Mouse (Mus musculus) granulocyte monocyte progenitor cell, adult 5-6 weeks (primary cell): ENCODE measurements around the gene Ptgfrn. TPM values are rescaled to one million over a fixed set of nuclear protein-coding genes. Genes with fewer than 3 reads are reported as not detected.

Experiments used
- ATAC-seq: replicated peaks from 2 replicates; pipeline ENCODE4 v1.8.0; 2016; ENCODE audit warnings: mild to moderate bottlenecking, moderate TSS enrichment, inconsistent platforms; ENCODE audit not compliant: poor library complexity, severe bottlenecking
- total RNA-seq, 2 experiments: library from RNA; stranded (forward) in 1 of 2; stranded (reverse) in 1 of 2; fragments of 200-712, 200-1000 nt in 1 of 2; fragments of >200 nt in 1 of 2; fragmentation: Nextera tagmentation in 1 of 2; gene quantifications; 2 replicates each; pipeline ENCODE4 v1.2.3; 2014 to 2017

The Ptgfrn gene
- total RNA-seq (2014; fragmentation: Nextera tagmentation) (not detected in 2 replicates), total RNA-seq (2017) (0.17 TPM in 1 of 2 replicates, not detected in the other)

DNA sequence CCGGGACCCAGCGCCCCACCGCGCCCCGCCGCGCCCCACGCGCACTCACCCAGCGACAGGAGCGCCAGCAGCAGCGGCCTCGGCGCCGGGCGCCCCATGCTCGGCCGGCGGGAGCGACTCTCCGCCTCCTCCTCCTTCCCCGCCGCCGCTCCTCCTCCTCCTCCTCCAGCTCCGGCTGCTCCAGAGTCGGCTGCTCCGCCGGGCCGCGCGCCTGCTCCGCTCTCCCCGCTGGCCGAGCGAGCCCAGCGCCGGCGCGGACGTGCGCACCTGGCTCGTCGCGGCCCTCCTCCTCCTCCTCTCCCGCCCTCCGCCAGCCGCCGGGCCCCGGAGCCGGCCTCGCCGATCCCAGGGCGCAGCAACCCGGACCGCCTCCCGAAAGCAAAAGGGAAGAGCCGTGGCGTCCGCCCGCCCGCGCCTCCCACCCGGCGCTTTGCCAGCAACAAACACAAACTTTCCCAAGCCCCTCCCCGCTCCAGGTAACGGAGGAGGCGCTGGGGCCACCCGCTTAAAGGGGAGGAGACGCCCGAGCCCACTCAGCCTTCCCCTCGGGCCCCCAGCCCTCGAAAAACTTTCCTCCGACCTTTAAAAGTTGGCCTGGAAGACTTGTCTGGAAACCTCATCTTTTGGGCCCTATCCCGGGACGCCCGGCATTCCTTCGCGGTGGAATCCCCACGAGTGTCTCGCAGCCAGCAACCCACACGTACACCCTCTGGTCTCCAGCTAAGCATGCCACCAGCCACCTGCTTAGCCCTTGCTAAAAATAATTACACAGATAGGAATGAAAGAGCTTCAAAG lies at the start of gene Ptgfrn:
Gene Ptgfrn, minus strand, starts transcription at position 236 of the 795 bp plus-strand sequence.
- peak; percentile 65 for ATAC-seq

DNA sequence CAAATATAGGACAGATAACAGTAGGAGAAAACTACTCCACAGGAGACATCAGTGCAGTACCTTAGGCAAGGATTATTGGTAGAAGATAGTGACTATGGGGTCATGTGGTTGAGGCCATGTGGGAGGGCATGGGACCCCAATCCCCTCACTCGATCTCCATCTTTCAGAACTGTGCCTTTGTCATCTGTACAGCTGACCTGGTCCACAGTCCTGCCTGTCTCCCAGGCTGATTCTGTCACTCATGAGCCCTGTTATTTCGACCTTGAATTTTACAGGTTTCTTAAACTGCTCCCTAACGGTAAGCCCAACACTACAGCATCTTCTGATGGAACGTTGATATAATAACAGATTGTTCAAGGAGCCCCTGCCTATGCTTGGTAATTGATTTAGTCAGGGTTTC lies 49.6 kb upstream of the Ptgfrn start:
- no peak for ATAC-seq

DNA sequence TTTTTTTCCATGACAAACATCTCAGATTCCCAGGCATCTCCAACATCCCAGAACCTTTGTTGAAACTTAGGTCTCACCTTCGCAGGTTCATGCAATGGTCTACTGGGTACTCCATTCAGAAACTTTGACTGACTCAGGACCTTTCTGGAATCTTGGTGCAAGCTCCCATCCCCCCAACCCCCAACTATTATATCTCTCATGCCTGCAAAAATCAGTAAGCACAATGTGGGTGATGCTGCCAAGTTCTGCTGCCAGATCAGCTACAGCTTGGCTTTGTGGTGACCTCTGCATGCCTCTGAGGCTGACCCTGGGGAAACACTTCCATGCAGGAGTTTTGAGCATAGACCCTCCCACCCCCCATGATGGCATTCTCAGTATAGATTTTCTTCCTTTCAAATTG lies 44.0 kb upstream of the Ptgfrn start:
- no peak for ATAC-seq

DNA sequence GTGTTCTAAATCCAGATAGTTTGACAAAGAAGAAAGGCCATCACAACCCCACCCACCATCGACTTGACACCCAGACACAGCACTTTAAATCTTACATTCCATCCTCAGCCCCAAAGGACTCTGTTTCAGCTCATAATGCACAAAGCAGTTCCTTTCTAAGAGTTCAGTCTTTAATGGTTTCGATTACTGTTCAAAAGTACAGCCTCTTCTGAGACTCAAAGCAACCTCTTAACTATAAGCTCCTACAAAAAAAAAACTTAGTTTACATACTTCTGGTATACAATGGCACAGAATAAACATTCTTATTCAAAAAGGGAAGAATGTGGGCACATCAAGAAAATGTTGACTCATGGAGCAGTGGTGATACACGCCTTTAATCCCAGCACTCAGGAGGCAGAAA lies 43.3 kb upstream of the Ptgfrn start:
- no peak for ATAC-seq

DNA sequence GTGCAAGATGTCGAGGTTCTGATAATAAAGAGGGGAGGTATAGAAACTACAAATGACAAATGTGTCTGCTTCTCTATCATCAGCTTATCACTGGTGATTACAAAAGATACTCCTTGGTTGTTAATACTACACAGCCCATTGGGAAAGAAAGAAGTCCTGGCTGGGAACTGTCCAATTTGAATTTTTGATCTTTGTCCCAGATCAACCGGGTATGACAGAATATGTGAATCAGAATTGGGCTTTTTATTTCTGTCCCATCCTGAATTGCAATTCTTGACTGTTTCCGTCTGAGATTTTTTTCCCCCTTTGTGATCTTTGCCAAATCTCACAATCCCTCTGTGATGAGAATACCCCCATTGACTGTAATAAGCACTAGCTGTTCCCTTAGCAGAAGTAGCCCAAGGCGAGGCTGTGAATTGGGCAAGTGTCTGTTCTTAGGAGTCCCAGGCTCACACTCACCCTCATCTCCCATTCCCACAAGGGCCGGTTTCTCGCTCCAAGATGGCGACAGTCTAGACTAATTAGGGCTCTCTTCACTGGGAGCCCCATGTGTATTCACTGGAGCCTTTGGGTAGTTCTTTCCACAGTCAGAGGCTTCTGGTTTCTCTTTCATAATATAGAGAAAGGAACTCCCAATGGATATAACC lies 36.2 kb upstream of the Ptgfrn start:
- no peak for ATAC-seq

DNA sequence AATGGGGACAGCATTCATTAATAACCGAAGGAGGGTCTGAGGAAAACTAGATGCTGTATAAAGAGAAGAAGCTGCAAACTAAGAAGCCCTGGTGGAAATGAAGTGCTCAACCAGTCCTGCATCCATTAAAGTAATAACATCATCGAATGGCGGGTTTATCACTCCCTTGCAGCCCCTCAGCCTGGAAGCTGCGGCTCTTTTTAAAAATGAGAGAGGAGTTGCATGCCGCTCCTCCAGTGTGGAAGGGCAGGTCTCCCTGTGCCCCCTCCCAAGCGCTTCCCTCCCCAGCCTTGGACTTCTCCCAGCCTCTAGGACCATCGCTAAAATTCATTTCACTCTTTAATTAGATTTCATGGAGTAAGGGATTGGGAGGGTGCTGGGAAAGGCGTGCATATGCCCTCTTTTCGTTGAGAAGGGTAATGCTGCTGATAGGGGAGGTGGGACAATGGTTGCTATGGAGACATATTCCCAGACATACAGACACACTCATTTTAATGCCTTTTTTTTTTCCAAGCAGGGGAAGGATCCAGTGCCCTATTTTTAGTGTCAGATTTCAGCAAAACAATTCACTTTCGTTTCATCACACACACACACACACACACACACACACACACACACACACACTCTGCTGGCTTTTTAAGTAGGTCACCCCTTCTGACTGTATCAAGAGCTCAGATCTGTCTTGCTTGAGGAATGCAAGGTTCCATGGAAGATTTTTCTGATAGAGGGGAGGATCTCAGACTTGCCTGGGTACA lies 35.4 kb upstream of the Ptgfrn start:
- no peak for ATAC-seq

DNA sequence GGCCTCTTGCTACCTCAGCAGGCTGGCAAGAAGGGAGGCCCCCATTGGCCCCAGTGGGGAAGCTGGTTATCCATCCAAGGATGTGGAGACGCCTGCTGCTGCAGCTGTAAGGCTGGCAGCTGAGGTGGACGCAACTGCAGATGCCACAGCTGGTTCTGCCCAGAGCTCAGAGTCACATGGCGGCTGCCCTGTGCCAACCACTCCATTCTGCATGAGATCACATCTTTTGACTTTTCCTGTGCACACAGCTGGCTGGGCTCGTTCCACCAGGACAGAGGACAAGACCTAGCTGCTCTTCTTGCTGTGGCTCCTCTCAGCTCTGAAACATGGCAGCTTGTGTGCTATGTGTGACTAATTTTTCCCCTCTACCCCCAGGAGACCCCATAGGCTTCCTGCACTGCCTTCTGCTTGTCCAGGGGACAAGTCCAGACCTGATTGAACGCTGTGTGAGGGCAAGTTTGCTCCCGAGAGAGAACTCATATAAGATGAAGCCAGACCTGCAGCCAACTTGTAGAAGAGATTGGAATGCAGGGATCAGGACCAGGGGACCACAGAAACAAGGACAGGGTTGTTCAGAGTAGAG lies 34.4 kb upstream of the Ptgfrn start:
- no peak for ATAC-seq

DNA sequence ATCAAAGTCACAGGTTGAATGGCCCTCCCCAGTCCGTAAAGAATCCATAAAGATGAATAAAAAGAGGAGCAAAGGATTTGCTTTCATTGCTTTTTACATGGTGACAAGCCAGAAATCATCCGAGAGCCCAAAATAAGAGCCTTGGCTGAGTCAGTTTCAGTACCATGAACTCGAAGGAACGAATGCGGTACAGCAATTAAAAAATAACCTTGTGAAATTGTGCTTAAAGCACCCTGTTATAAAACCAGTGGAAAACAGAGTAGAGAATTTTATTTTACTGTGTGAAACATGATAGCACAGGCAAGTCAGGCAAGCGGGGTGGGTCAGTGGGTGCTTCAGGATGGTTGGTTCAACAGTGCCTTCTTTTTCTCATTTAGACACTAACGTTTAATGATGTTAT lies 33.4 kb upstream of the Ptgfrn start:
- no peak for ATAC-seq

DNA sequence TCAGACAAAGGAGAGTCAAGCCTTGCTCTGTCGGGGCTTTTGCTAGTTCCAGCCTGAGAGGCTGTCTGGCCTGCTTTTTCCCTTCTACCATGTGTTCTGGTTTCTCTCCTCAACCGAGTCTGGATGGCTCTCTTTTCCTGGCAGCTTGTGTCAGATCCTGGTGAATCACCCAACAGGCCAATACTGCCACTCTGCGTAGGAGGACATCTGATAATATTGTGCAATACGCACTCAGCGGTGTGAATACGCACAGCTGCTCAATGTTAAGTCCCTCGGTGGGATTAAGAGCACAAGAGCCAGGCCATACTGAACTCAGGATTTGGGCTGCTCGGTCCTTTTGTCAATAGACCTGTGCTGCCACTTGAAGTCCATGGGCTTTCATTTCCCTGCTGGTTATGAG lies 31.8 kb upstream of the Ptgfrn start:
- ATAC-seq: no peak

DNA sequence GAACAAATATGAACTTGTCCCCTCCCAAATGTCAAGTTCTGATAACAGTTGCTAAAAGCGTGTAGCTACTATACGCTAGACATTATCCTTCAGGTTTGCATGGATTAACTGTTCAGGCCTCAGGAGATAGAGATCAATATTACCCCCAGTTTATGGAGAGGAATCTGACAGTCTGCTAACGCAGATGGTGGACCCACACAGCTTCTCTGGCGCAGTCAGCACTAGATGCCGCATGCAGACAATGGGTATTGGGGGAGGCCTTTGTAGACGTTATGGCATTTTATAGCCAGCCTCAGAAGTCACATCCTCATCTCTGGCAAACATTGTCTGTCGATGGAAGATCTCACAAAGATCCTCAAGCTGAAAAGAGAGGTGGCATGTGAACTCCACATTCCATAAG lies 29.9 kb upstream of the Ptgfrn start:
- no peak for ATAC-seq

DNA sequence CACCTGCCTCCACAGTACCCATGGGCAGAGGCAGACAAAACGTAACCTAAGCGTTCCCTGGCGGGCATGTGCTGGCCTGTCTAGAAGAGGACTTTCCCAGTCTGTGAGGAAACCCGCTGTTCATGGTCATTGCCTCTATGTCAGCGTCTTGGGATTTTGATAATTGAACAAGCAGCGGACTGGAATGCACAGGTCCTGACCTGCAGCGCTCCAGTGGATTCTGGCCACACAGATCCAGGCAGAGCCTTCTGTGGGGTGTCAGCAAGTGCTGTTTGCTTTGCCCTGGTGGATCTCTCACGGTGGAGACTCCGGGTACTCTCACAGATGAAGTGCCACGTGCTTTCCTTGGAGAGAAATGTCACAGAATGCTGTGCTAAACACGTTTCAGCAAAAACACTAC lies 26.4 kb upstream of the Ptgfrn start:
- no peak for ATAC-seq

DNA sequence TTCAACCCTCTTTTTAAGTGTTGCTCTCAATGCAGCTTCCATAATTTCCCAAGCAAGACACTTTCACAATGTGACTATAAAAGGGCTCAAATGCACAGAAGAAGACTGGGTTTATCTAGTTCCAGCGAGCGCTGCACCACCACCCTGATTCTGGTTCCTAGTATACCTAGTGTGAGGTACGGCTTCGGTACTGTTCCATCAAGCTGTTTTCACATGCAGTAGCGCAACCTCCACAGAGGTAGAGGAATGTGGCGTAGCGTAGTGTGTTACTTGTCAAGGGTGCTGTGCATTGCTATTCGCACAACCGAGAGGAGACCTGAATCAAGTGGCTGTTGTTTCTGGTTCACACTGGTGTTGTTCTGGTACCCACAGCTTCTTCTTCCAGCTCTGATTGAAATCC lies 24.8 kb upstream of the Ptgfrn start:
- no peak for ATAC-seq

DNA sequence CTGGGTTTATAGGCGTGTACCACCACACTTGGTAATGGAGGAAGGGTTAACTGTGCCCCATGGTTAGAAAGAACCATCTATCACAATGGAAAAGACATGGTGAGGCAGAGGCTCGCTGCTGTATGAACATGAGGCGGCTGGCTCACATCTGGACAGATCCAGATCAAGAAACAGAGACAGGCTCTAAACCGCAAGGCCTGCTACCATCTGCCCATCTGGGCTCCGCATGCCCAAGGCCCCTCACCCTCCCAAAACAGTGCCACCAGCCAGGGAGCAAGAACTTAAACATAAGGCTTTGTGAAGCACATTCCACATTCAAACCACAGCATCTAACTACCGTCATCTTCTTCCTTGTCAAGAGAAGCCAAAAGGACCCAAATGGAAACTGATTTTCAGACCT lies 22.9 kb upstream of the Ptgfrn start:
- ATAC-seq: no peak

DNA sequence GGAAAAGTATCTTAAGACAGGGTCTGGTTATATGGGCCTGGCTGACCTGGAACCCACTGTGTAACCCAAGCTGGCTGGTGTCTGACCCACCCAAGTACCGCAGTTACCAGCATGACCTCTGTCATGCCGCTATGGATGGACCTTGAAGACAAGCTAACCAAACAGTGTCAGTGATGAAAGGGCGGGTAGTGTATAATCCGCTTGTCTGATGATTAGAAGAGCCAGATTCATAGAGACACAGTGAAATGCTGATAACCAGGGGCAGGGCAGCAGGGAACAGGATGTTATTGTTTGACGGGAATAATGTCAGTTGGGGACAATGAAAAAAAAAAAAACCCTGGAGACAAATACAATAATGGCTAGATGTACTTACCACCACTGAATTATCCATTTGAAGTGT lies 21.7 kb upstream of the Ptgfrn start:
- no peak for ATAC-seq

DNA sequence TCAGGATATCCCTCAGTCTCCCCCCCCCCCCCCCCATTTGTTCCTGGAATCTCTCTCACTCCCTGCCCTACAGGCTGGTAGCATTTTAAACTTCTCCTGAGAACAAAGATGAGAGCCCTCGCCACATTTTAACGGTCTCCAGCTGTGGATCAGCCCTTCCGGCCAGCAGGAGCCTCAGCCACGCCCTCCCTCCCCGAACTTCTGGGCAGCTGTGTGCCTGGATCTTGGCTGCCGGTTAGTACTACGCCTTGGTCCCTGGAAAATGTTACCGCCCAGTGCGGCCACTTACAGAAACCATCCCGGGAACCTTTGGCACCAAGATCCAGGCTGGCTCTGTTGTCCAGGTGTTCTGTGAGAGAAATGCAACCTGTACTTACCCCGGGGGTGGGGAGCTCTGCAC lies 20.4 kb upstream of the Ptgfrn start:
- ATAC-seq: peak; percentile 66

DNA sequence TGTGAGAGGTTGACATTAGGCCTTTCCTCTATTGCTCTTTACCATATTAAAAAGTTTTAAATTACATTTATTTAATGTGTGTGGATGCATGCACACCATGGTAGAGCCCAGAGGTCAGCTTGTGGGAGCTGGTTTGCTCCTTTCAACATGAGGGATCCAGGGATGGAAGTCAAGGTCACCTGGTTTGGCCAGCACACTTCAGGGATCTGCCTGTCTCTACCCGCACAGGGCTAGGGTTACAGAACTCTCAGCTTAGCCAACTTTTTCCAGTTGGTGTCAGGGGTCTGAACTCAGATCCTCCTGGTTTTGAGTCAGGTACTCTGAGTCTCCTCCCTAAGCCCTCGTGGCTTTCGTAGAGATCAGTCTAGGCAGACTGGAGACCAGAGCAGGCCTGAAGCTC lies 19.5 kb upstream of the Ptgfrn start:
- ATAC-seq: no peak

DNA sequence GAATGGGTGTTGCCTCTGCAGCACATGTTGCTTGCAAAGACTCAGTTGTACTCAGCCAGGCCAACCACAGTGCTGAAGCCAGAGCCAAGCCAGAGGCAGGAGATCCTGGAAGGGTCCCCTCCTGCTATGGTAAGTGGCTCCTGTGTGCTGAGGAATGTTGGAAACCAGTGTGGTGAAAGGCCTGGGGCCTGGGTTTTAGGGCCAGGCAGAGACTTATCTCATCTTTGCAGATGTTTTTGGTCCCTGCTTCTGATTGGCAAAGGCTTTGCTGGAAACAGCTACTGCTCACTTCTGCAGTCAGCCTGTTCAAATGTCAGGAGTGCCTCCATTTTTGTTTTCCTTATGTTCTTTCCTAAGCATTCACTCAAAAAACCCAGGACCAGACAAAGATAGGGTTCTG lies 19.0 kb upstream of the Ptgfrn start:
- ATAC-seq: no peak

DNA sequence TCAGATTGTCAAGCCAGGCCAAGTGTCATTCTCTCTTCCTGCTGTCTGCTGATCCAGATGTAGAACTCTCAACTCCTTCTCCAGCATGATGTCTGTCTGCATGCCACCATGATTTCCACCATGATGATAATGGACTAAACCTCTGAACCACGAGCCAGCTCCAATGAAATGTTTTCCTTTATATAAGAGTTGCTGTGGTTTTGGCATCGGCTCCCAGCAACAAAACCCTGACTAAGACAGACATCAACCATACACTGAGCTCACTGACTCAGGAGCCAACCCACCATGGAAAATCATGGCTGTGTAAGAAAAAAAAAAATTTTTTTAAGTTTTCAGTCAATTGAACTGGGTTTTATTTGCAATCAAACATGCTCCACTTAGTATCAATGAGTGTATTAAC lies 17.7 kb upstream of the Ptgfrn start:
- no peak for ATAC-seq

DNA sequence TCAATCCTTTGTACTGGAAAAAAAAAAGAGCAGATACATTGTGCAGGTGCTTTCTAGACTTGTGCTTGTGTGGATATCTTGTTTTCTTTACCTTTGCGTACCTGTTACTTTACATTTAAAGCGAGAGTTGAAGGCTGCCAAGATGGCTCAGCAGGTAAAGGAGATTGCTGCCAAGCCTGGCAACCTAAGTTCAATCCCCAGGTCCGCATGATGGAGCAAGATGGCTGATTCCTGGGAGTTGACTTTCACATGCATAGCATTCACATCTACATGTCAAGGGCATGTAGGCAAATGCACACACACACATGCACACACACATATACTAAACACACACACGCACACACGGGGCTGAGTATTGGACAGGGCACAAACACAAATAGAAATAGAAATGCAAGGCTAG lies 14.6 kb upstream of the Ptgfrn start:
- no peak for ATAC-seq

DNA sequence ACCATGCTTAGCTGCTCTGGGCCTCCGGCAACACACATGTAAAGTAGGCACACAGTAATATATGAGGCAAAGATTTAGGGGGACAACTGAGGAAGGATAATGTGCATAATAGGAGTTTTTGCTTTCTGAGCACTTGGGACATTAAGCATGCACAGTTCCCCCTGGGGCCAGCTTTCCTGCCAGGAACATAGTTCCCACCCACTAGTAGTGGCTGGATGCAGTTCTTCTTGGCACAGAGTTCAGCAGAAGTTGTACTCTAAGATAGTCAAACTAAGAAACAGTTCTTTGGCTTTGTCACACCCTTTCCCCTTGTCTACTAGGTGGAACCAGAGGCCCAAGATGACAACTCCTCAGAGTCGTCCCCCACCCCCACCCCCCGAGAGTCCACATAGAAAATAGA lies 12.4 kb upstream of the Ptgfrn start:
- ATAC-seq: no peak

DNA sequence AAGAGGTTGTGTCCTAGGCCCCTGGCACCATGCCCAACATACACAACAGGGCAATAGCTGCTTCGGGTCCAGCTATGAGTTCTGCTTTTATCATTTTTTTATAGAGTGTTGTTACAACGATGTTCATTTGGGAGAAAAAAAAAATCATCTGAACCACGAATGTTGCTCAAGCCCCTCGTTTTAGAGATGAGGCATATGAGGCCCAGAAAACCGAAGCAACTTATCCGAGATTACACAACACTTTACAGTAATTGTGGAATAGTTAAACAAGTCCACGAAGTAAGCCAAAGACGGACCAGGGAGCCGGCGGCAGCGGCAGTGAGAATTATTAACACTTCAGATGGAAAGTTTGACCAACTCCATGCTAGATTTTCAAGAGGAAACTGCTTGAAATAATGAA lies 7.7 kb upstream of the Ptgfrn start:
- ATAC-seq: peak; percentile 93
